12 mouse cellular contexts compared by ENCODE assay signal in the genomic region with DNA sequence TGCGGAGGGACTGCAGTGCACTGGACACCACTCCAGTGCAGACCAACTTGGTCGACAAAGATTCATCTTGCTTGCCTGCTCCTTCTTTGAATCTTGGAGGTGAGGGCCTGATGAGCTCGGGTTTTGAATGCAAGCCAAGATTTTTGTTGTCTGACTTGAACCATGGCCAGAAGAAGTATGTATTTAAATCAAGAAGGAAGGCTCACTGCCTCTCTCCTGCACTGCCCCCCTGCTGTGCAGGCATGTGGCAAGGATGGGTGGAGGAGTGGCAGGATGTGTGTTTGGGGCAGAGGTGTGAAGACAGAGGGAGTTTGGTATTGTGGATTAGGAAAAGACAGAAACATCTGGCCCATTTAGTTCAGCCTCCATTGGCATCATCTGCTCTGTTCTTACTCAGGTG.
"Had no signal": no experiment of that assay in that cellular context is flagged by ENCODE, and none has a peak within 500 bp of the region (broad histone marks: within the 10 kb centered on the region; RNA-seq: fewer than 3 reads in every experiment).

No protein-coding gene starts in this region.

- H3K9me3 ChIP-seq: kidney, embryonic 15.5 days; limb, embryonic 12.5 days; midbrain, embryonic 12.5 days had no signal

- H3K9ac ChIP-seq: kidney, embryonic 15.5 days; limb, embryonic 12.5 days; liver, embryonic 14.5 days; midbrain, embryonic 12.5 days had no signal

- DNase-seq: kidney, postnatal 14 days; lung, adult 18-20 months; lung, postnatal 4 days; right cerebral cortex, postnatal 14 days; thymus, postnatal 36 days had no signal

- H3K4me3 ChIP-seq: kidney, embryonic 15.5 days; left cerebral cortex, adult 2 months; limb, embryonic 12.5 days; midbrain, embryonic 12.5 days had no signal

- H3K4me2 ChIP-seq: kidney, embryonic 15.5 days; limb, embryonic 12.5 days; midbrain, embryonic 12.5 days had no signal

- H3K27ac ChIP-seq: kidney, embryonic 15.5 days; left cerebral cortex, adult 2 months; limb, embryonic 12.5 days; liver, embryonic 14.5 days; midbrain, embryonic 12.5 days had no signal

- ATAC-seq: lung, postnatal 0 days; midbrain, embryonic 16.5 days had no signal

- H3K36me3 ChIP-seq: kidney, embryonic 15.5 days; limb, embryonic 12.5 days; midbrain, embryonic 12.5 days had no signal
